Mouse (Mus musculus): ENCODE results near the gene Slc5a4a. TPM values are rescaled to one million over a fixed set of nuclear protein-coding genes. Genes with fewer than 3 reads are reported as not detected.

Gene Slc5a4a
- polyA plus RNA-seq, 1 experiment from 2014 or later = not detected

GRCm38 (mm10) chr10:76207262-76207796, 60.1 kb downstream of the Slc5a4a start:
- no peak overlapping the region for H3K9ac ChIP-seq (ENCODE audit: low read depth, low read length)
- H3K36me3 ChIP-seq (ENCODE audit: control insufficient read depth, insufficient read depth, low read length) = peaks cover 50% of the 10 kb centered on the region
- ATAC-seq (ENCODE audit: low read depth) (no peak), DNase-seq (ENCODE audit: low spot score) (no peak)
- H3K27ac ChIP-seq (replicated peaks; ENCODE audit: low read depth, low read length) = no peak overlapping the region
- 89% methylated on average over 13 of the region's 13 CpGs for WGBS
- H3K4me1 ChIP-seq (ENCODE audit: control insufficient read depth, insufficient read depth, low read length) = no peaks in the 10 kb centered on the region
- H3K4me2 ChIP-seq (ENCODE audit: low read depth, low read length) = no peak overlapping the region
- H3K9me3 ChIP-seq (ENCODE audit: control insufficient read depth, low read length) = no peaks in the 10 kb centered on the region
- H3K4me3 ChIP-seq (ENCODE audit: low read depth, low read length) = no peak overlapping the region
- H3K27me3 ChIP-seq (replicated peaks; ENCODE audit: control insufficient read depth, insufficient read depth, low read length) = no peaks in the 10 kb centered on the region

DNA sequence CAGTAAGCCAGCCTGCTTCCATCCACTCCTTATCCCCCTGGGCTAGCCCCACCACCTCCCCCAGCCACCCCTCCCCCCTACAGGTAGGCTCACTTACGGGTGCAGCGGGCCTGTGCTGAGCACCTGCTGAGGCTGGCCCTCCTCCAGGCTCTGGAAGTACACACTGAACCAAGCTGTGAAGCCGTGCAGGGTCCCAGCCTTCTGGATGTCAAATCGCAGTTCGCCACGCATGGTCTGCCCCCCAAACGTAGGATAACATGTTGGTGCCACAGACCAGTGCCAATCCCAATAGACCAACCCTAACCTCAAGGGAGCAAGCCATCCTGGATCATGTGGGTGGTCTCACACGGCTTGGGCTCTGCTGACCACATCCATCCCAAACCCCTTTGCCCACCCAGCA, 62.0 kb downstream of the Slc5a4a start:
- Histone ChIP-seq H3K4me1 (ENCODE audit: control insufficient read depth, insufficient read depth, low read length) (no peaks in the 10 kb centered on the region), H3K4me3 (ENCODE audit: low read depth, low read length) (no peak overlapping the region), H3K27ac (replicated peaks; ENCODE audit: low read depth, low read length) (no peak overlapping the region), H3K27me3 (replicated peaks; ENCODE audit: control insufficient read depth, insufficient read depth, low read length) (no peaks in the 10 kb centered on the region), H3K9ac (ENCODE audit: low read depth, low read length) (no peak overlapping the region), H3K36me3 (ENCODE audit: control insufficient read depth, insufficient read depth, low read length) (peaks cover 68% of the 10 kb centered on the region), H3K9me3 (ENCODE audit: control insufficient read depth, low read length) (peaks cover 4% of the 10 kb centered on the region; the same call in 1 of the 2 replicates), H3K4me2 (ENCODE audit: low read depth, low read length) (no peak overlapping the region)
- WGBS = 90% methylated on average over 6 of the region's 8 CpGs
- no peak for ATAC-seq (ENCODE audit: low read depth)
- DNase-seq (ENCODE audit: low spot score) = no peak

DNA sequence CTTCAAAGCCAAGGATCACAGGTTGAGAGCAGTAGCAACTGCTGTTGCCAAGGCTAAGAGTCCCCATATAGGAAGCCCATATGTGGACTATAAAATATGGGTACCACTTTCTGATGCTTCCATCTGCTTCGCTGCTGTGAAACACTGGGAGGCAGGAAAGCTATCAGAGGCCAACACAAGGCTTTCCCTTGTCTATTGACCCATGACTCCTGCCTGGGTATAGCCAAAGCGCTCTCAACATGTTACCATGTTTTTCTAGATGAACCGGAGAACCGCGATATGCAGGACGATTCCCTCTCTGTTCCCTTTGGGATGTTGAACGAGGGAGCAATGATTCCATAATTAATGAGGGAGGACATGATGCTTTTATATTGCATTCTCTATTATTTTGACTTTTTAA, 63.6 kb downstream of the Slc5a4a start:
- DNase-seq (ENCODE audit: low spot score) (no peak), ATAC-seq (ENCODE audit: low read depth) (no peak)
- Histone ChIP-seq H3K4me2 (ENCODE audit: low read depth, low read length) (no peak overlapping the region), H3K9ac (ENCODE audit: low read depth, low read length) (no peak overlapping the region), H3K27me3 (replicated peaks; ENCODE audit: control insufficient read depth, insufficient read depth, low read length) (no peaks in the 10 kb centered on the region), H3K36me3 (ENCODE audit: control insufficient read depth, insufficient read depth, low read length) (peaks cover 84% of the 10 kb centered on the region), H3K9me3 (ENCODE audit: control insufficient read depth, low read length) (peaks cover 16% of the 10 kb centered on the region), H3K27ac (replicated peaks; ENCODE audit: low read depth, low read length) (no peak overlapping the region), H3K4me1 (ENCODE audit: control insufficient read depth, insufficient read depth, low read length) (no peaks in the 10 kb centered on the region), H3K4me3 (ENCODE audit: low read depth, low read length) (no peak overlapping the region)
- WGBS = 95% methylated on average over 7 of the region's 7 CpGs

DNA sequence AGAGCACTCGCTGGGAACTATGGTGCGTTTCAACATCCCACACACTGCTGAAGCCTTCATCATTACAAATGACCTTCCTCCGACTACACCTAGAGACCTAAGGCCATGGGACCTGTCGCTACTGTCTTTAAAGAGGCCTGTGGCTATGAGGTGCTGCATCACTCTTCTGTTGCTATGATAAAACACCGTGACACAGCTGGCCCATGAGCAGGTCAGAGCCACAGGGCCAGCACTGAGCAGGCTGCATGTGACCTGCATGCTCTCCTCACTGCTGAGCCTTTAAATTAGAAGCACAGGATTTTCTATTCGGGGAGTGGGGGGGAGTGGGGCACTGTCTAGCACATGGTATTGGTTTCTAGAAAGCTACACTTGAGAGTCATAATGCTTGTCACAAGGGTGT, 64.9 kb downstream of the Slc5a4a start:
- no peak overlapping the region for H3K27ac ChIP-seq (replicated peaks; ENCODE audit: low read depth, low read length)
- WGBS = 92% methylated on average over 6 of the region's 6 CpGs
- no peak for DNase-seq (ENCODE audit: low spot score)
- ATAC-seq (ENCODE audit: low read depth) = no peak
- H3K9ac ChIP-seq (ENCODE audit: low read depth, low read length) = no peak overlapping the region
- H3K4me3 ChIP-seq (ENCODE audit: low read depth, low read length) = no peak overlapping the region
- H3K4me2 ChIP-seq (ENCODE audit: low read depth, low read length) = no peak overlapping the region
- H3K36me3 ChIP-seq (ENCODE audit: control insufficient read depth, insufficient read depth, low read length) = peaks cover 86% of the 10 kb centered on the region
- H3K9me3 ChIP-seq (ENCODE audit: control insufficient read depth, low read length) = peaks cover 16% of the 10 kb centered on the region
- H3K27me3 ChIP-seq (replicated peaks; ENCODE audit: control insufficient read depth, insufficient read depth, low read length) = no peaks in the 10 kb centered on the region
- no peaks in the 10 kb centered on the region for H3K4me1 ChIP-seq (ENCODE audit: control insufficient read depth, insufficient read depth, low read length)

- H3K36me3 ChIP-seq (ENCODE audit: control insufficient read depth, insufficient read depth, low read length) = peaks cover 77% of the 10 kb centered on the region
- ATAC-seq (ENCODE audit: low read depth) = no peak
- 95% methylated on average over 4 of the region's 4 CpGs for WGBS
These were observed 66.9 kb downstream of the Slc5a4a start for GRCm38 (mm10) chr10:76214161-76214560.

GRCm38 (mm10) chr10:76217056-76217455, 69.8 kb downstream of the Slc5a4a start:
- Histone ChIP-seq H3K27ac (replicated peaks; ENCODE audit: low read depth, low read length) (no peak overlapping the region), H3K4me1 (ENCODE audit: control insufficient read depth, insufficient read depth, low read length) (no peaks in the 10 kb centered on the region), H3K4me3 (ENCODE audit: low read depth, low read length) (no peak overlapping the region), H3K27me3 (replicated peaks; ENCODE audit: control insufficient read depth, insufficient read depth, low read length) (no peaks in the 10 kb centered on the region), H3K9me3 (ENCODE audit: control insufficient read depth, low read length) (peaks cover 16% of the 10 kb centered on the region), H3K4me2 (ENCODE audit: low read depth, low read length) (no peak overlapping the region), H3K9ac (ENCODE audit: low read depth, low read length) (no peak overlapping the region), H3K36me3 (ENCODE audit: control insufficient read depth, insufficient read depth, low read length) (peaks cover 88% of the 10 kb centered on the region)
- DNase-seq (ENCODE audit: low spot score) (no peak), ATAC-seq (ENCODE audit: low read depth) (no peak)
- WGBS = 95% methylated on average over 17 of the region's 17 CpGs

More at GRCm38 (mm10) chr10:76214161-76214560, 66.9 kb downstream of the Slc5a4a start:
- H3K4me3 ChIP-seq (ENCODE audit: low read depth, low read length) = no peak overlapping the region
- H3K27ac ChIP-seq (replicated peaks; ENCODE audit: low read depth, low read length) = no peak overlapping the region
- H3K9ac ChIP-seq (ENCODE audit: low read depth, low read length) = no peak overlapping the region
- H3K9me3 ChIP-seq (ENCODE audit: control insufficient read depth, low read length) = peaks cover 16% of the 10 kb centered on the region
- no peak for DNase-seq (ENCODE audit: low spot score)
- no peak overlapping the region for H3K4me2 ChIP-seq (ENCODE audit: low read depth, low read length)
- no peaks in the 10 kb centered on the region for H3K4me1 ChIP-seq (ENCODE audit: control insufficient read depth, insufficient read depth, low read length)
- H3K27me3 ChIP-seq (replicated peaks; ENCODE audit: control insufficient read depth, insufficient read depth, low read length) = no peaks in the 10 kb centered on the region

DNA sequence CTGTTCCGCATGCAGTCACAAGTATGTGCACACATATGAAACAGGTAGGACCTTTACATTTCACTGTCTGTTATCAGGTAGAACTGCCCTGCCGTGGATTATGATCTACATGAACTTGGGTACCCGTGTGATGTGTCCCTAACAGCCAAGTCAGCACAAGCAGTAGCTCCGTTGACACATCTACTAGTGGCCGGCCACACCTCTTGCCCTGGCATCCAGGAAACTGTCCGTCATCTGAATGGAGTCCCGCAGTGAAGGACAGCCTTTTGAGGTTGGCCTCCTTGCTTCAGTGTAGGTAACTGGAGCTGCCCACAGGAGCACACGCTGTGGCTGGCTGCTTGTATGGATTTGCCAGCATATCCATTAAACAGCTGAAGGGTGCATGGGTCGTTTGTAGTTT, 71.0 kb downstream of the Slc5a4a start:
- no peak overlapping the region for H3K4me3 ChIP-seq (ENCODE audit: low read depth, low read length)
- DNase-seq (ENCODE audit: low spot score) (no peak), ATAC-seq (ENCODE audit: low read depth) (no peak)
- 75% methylated on average over 9 of the region's 9 CpGs for WGBS
- peaks cover 16% of the 10 kb centered on the region for H3K9me3 ChIP-seq (ENCODE audit: control insufficient read depth, low read length)
- H3K27ac ChIP-seq (replicated peaks; ENCODE audit: low read depth, low read length) = no peak overlapping the region
- no peaks in the 10 kb centered on the region for H3K27me3 ChIP-seq (replicated peaks; ENCODE audit: control insufficient read depth, insufficient read depth, low read length)
- H3K36me3 ChIP-seq (ENCODE audit: control insufficient read depth, insufficient read depth, low read length) = peaks cover 89% of the 10 kb centered on the region
- no peak overlapping the region for H3K9ac ChIP-seq (ENCODE audit: low read depth, low read length)
- H3K4me2 ChIP-seq (ENCODE audit: low read depth, low read length) = no peak overlapping the region
- no peaks in the 10 kb centered on the region for H3K4me1 ChIP-seq (ENCODE audit: control insufficient read depth, insufficient read depth, low read length)

- no peaks in the 10 kb centered on the region for H3K9me3 ChIP-seq (ENCODE audit: control insufficient read depth, low read length)
- no peak overlapping the region for H3K4me3 ChIP-seq (ENCODE audit: low read depth, low read length)
- no peaks in the 10 kb centered on the region for H3K4me1 ChIP-seq (ENCODE audit: control insufficient read depth, insufficient read depth, low read length)
- H3K36me3 ChIP-seq (ENCODE audit: control insufficient read depth, insufficient read depth, low read length) = peaks cover 49% of the 10 kb centered on the region
- no peak overlapping the region for H3K9ac ChIP-seq (ENCODE audit: low read depth, low read length)
- ATAC-seq (ENCODE audit: low read depth) (no peak), DNase-seq (ENCODE audit: low spot score) (no peak)
- no peak overlapping the region for H3K27ac ChIP-seq (replicated peaks; ENCODE audit: low read depth, low read length)
- H3K27me3 ChIP-seq (replicated peaks; ENCODE audit: control insufficient read depth, insufficient read depth, low read length) = no peaks in the 10 kb centered on the region
- WGBS = 94% methylated on average over 11 of the region's 11 CpGs
- H3K4me2 ChIP-seq (ENCODE audit: low read depth, low read length) = no peak overlapping the region
These were observed 78.7 kb downstream of the Slc5a4a start for GRCm38 (mm10) chr10:76225944-76226343.

DNA sequence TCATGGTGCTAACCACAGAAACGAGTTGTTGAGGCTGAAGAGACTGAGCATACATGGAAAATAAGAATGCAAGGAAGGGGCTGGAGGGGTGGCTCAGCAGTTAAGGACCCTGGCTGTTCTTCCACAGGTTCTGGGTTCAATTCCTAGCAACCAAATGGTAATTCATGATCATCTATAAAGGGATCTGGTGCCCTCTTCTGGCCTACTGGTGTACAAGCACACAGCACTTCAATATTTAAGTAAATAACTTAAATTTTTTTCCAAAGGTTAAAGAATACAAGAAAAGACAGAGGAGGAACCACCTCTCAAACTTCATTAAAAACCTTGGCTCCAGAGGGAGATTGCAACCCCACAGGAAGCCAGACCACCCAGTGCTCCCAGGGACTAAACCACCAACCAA, 82.4 kb downstream of the Slc5a4a start:
- WGBS = 79% methylated on average over 1 of the region's 1 CpGs
- Histone ChIP-seq H3K9me3 (ENCODE audit: control insufficient read depth, low read length) (no peaks in the 10 kb centered on the region), H3K27me3 (replicated peaks; ENCODE audit: control insufficient read depth, insufficient read depth, low read length) (no peaks in the 10 kb centered on the region), H3K9ac (ENCODE audit: low read depth, low read length) (no peak overlapping the region), H3K27ac (replicated peaks; ENCODE audit: low read depth, low read length) (no peak overlapping the region), H3K4me1 (ENCODE audit: control insufficient read depth, insufficient read depth, low read length) (no peaks in the 10 kb centered on the region), H3K4me3 (ENCODE audit: low read depth, low read length) (no peak overlapping the region), H3K36me3 (ENCODE audit: control insufficient read depth, insufficient read depth, low read length) (peaks cover 13% of the 10 kb centered on the region), H3K4me2 (ENCODE audit: low read depth, low read length) (no peak overlapping the region)
- ATAC-seq (ENCODE audit: low read depth) (no peak), DNase-seq (ENCODE audit: low spot score) (no peak)

Data from embryonic facial prominence, embryonic 14.5 days (tissue).